Mouse (Mus musculus) ES-E14 (cell line): ENCODE data around the gene Macf1.

ENCODE experiments used
- CHD2 ChIP-seq: IDR thresholded peaks from 2 replicates; pipeline ENCODE4 v1.6.1; 2014; ENCODE audit warnings: mild to moderate bottlenecking, low read depth, low read length, inconsistent platforms
- HCFC1 ChIP-seq: IDR thresholded peaks from 2 replicates; pipeline ENCODE4 v1.6.1; 2012; ENCODE audit warnings: low read length, inconsistent platforms, borderline replicate concordance; ENCODE audit not compliant: insufficient read depth
- MAFK ChIP-seq: IDR thresholded peaks from 2 replicates; pipeline ENCODE4 v1.6.1; 2014; ENCODE audit warnings: mild to moderate bottlenecking, low read depth, low read length, inconsistent platforms; ENCODE audit not compliant: insufficient read depth
- ZNF384 ChIP-seq: IDR thresholded peaks from 2 replicates; pipeline ENCODE4 v1.6.1; 2012; ENCODE audit warnings: low read depth, low read length, inconsistent platforms

DNA sequence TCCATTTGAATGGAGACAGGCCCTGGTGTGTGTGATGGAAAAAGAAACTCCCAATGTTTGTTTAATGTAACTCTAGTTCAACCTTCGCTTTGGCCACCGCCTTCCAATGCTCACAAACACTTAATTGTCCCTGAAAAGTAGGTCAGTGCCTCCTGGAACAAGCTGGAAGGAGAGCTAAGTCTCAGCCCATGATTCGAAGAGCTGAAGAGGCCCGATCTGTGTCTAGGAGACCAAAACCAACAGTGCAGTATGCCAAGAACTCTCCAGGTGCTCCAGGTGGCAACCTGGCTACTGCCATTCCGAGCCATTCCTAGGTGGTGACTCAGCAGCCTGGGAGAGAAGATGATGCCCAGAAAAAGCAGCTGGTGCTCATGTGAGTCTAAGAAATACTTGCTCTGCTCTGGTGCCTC, 60.4 kb downstream of the Macf1 start:
- TF ChIP-seq CHD2 (0 out of 2 replicates have a peak, but pooled peaks have one; percentile 34), MAFK (peak; percentile 61; the same call in 1 of the 2 replicates), HCFC1 (no peak), ZNF384 (no peak)
